Mouse (Mus musculus) neural tube, embryonic 14.5 days (tissue): ENCODE data around the gene Dnal1. TPM values are rescaled to one million over a fixed set of nuclear protein-coding genes. Genes with fewer than 3 reads are reported as not detected.

Experiments
- ATAC-seq: fragments of 200-750 bp; cut with Nextera tagmentation; 2 replicates; pipeline ENCODE4 v1.8.0; 2017; ENCODE audit warnings: low read depth, mild to moderate bottlenecking, moderate TSS enrichment, moderate library complexity
- H3K27ac ChIP-seq: fragments of 300-500 bp; sonication (generic); 2 replicates; pipeline ENCODE4 v1.5.1; 2014; ENCODE audit warnings: low read depth, mild to moderate bottlenecking, control low read depth, low read length, moderate library complexity, mixed read lengths
- H3K27me3 ChIP-seq: fragments of 300-500 bp; sonication (generic); 2 replicates; pipeline ENCODE4 v1.6.1; 2014; ENCODE audit warnings: low read length; ENCODE audit not compliant: control insufficient read depth, insufficient read depth
- H3K36me3 ChIP-seq: fragments of 300-500 bp; sonication (generic); 2 replicates; pipeline ENCODE4 v1.6.1; 2014; ENCODE audit warnings: low read length, mixed read lengths; ENCODE audit not compliant: control insufficient read depth, insufficient read depth
- H3K4me1 ChIP-seq: fragments of 300-500 bp; sonication (generic); 2 replicates; pipeline ENCODE4 v1.6.1; 2014; ENCODE audit warnings: low read length; ENCODE audit not compliant: control insufficient read depth, insufficient read depth
- H3K4me2 ChIP-seq: fragments of 300-500 bp; sonication (generic); 2 replicates; pipeline ENCODE4 v1.6.1; 2014; ENCODE audit warnings: mild to moderate bottlenecking, low read depth, low read length, control low read depth
- H3K4me3 ChIP-seq: fragments of 300-500 bp; sonication (generic); 2 replicates; pipeline ENCODE4 v1.5.1; 2014; ENCODE audit warnings: low read depth, low read length, control low read depth, mixed read lengths
- H3K9ac ChIP-seq: fragments of 300-500 bp; sonication (generic); replicated peaks from 2 replicates; pipeline ENCODE4 v1.6.1; 2014; ENCODE audit warnings: low read depth, mild to moderate bottlenecking, control low read depth, low read length, mixed read lengths
- H3K9me3 ChIP-seq: fragments of 300-500 bp; sonication (generic); 2 replicates; pipeline ENCODE4 v1.6.1; 2016; ENCODE audit warnings: low read length; ENCODE audit not compliant: control insufficient read depth
- WGBS: fragments of 180-500 bp; shearing (Covaris S2); extraction: QIAGEN DNeasy Blood & Tissue Kit; methylation state at CpG from one replicate; pipeline ENCODE4 v1.1.7; 2014; 5-methylcytosine and 5-hydroxymethylcytosine counted together
- polyA plus RNA-seq: library from polyadenylated mRNA; unstranded; fragments of >200 nt; fragmentation: Nextera tagmentation; extraction: Ambion mirVana; gene quantifications from 2 replicates; pipeline ENCODE4 v1.2.1, GENCODE M21; 2014

The Dnal1 gene
- polyA plus RNA-seq, 1 experiment from 2014 or later = 6.9 TPM

- Histone ChIP-seq H3K27me3 (no peaks in the 10 kb centered on the region), H3K4me3 (no peak overlapping the region), H3K4me2 (no peak overlapping the region), H3K36me3 (no peaks in the 10 kb centered on the region), H3K9ac (no peak overlapping the region), H3K9me3 (no peaks in the 10 kb centered on the region), H3K27ac (no peak overlapping the region), H3K4me1 (peaks cover 42% of the 10 kb centered on the region)
- ATAC-seq = no peak
- 83% methylated on average over 6 of the region's 6 CpGs for WGBS
Observed at GRCm38 (mm10) chr12:84185547-84185946, 71.4 kb downstream of the Dnal1 start.

- H3K36me3 ChIP-seq = no peaks in the 10 kb centered on the region
- no peak overlapping the region for H3K27ac ChIP-seq
- no peaks in the 10 kb centered on the region for H3K9me3 ChIP-seq
- H3K9ac ChIP-seq = no peak overlapping the region
- no peak overlapping the region for H3K4me3 ChIP-seq
- peaks cover 42% of the 10 kb centered on the region for H3K4me1 ChIP-seq
- WGBS = 61% methylated on average over 3 of the region's 3 CpGs
- no peak for ATAC-seq
- H3K27me3 ChIP-seq = no peaks in the 10 kb centered on the region
- no peak overlapping the region for H3K4me2 ChIP-seq
Observed at GRCm38 (mm10) chr12:84186536-84186935, 72.4 kb downstream of the Dnal1 start.

- Histone ChIP-seq H3K9ac (no peak overlapping the region), H3K9me3 (no peaks in the 10 kb centered on the region), H3K27ac (no peak overlapping the region), H3K4me2 (no peak overlapping the region), H3K27me3 (no peaks in the 10 kb centered on the region), H3K4me3 (no peak overlapping the region), H3K4me1 (peaks cover 42% of the 10 kb centered on the region), H3K36me3 (no peaks in the 10 kb centered on the region)
- WGBS = 47% methylated on average over 5 of the region's 5 CpGs
- ATAC-seq = peak; percentile 9; the same call in 1 of the 2 replicates
Observed at GRCm38 (mm10) chr12:84186950-84187349, 72.8 kb downstream of the Dnal1 start.

- Histone ChIP-seq H3K27me3 (no peaks in the 10 kb centered on the region), H3K27ac (peak overlapping the region; percentile 34; the same call in 1 of the 2 replicates), H3K4me2 (no peak overlapping the region), H3K9me3 (no peaks in the 10 kb centered on the region), H3K4me3 (no peak overlapping the region), H3K4me1 (peaks cover 45% of the 10 kb centered on the region), H3K9ac (no peak overlapping the region), H3K36me3 (no peaks in the 10 kb centered on the region)
- no peak for ATAC-seq
- 63% methylated on average over 15 of the region's 15 CpGs for WGBS
Observed at GRCm38 (mm10) chr12:84187752-84188601, 73.8 kb downstream of the Dnal1 start.

GRCm38 (mm10) chr12:84188881-84189444 lies 74.8 kb downstream of the Dnal1 start:
- ATAC-seq = no peak
- Histone ChIP-seq H3K9me3 (no peaks in the 10 kb centered on the region), H3K4me3 (no peak overlapping the region), H3K4me2 (no peak overlapping the region), H3K27ac (no peak overlapping the region), H3K4me1 (peaks cover 45% of the 10 kb centered on the region), H3K9ac (no peak overlapping the region), H3K36me3 (no peaks in the 10 kb centered on the region), H3K27me3 (no peaks in the 10 kb centered on the region)
- WGBS = 69% methylated on average over 14 of the region's 14 CpGs

GRCm38 (mm10) chr12:84190151-84190820 lies 76.1 kb downstream of the Dnal1 start:
- Histone ChIP-seq H3K36me3 (no peaks in the 10 kb centered on the region), H3K4me2 (peak overlapping the region; percentile 97), H3K9me3 (no peaks in the 10 kb centered on the region), H3K27me3 (no peaks in the 10 kb centered on the region), H3K27ac (no peak overlapping the region), H3K4me1 (peaks cover 45% of the 10 kb centered on the region), H3K4me3 (no peak overlapping the region), H3K9ac (0 out of 2 replicates have a peak overlapping the region, but pooled peaks have one; percentile 21)
- 29% methylated on average over 12 of the region's 15 CpGs for WGBS
- no peak for ATAC-seq

- H3K9ac ChIP-seq = 0 out of 2 replicates have a peak overlapping the region, but pooled peaks have one; percentile 21
- no peak overlapping the region; the same call in 1 of the 2 replicates for H3K4me3 ChIP-seq
- H3K27me3 ChIP-seq = no peaks in the 10 kb centered on the region
- no peaks in the 10 kb centered on the region for H3K36me3 ChIP-seq
- no peak overlapping the region for H3K27ac ChIP-seq
- H3K4me1 ChIP-seq = peaks cover 45% of the 10 kb centered on the region
- H3K9me3 ChIP-seq = no peaks in the 10 kb centered on the region
- no peak for ATAC-seq
- WGBS = 55% methylated on average over 7 of the region's 7 CpGs
- H3K4me2 ChIP-seq = peak overlapping the region; percentile 97
Observed at GRCm38 (mm10) chr12:84191190-84191589, 77.0 kb downstream of the Dnal1 start.

GRCm38 (mm10) chr12:84191770-84192169 lies 77.6 kb downstream of the Dnal1 start:
- H3K9ac ChIP-seq = no peak overlapping the region; the same call in 1 of the 2 replicates
- H3K9me3 ChIP-seq = no peaks in the 10 kb centered on the region
- no peak overlapping the region for H3K27ac ChIP-seq
- ATAC-seq = no peak
- no peaks in the 10 kb centered on the region for H3K36me3 ChIP-seq
- 9% methylated on average over 5 of the region's 5 CpGs for WGBS
- H3K4me1 ChIP-seq = peaks cover 45% of the 10 kb centered on the region
- H3K27me3 ChIP-seq = no peaks in the 10 kb centered on the region
- peak overlapping the region; percentile 74 for H3K4me3 ChIP-seq
- H3K4me2 ChIP-seq = peak overlapping the region; percentile 97
